ENCODE assay signal across 13 mouse cellular contexts in the genomic region with DNA sequence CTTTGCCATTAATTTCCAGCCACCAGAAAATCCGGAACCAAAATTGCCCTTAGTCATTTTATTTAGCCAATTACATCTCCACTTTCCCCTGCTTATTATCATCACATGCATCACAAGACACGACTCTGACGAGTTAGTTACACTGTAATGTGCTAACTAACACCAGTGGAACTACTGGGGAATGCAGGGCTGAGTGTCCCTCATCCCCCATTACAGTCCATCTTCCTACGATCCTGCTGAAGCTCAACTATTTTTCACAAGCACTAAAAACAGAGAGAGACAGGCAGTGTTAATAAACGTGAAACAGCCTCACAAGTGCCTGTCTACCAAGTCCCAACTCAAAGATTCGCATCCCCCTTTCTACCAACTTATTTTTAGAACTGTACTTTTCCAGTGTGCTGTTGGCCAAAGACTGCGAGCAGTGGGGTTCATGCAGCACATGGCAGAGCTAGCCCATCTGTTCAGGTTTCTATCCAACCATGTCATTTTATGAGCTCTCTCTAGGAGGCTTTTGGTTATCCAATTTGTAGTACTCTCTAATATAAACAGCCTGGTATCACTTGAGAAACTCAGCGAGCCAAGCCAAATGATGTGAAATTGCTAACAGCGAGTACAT.
A peak's percentile ranks its signal among the peaks of the same experiment; 100 is the strongest.
DNase-seq lines count a peak whose midpoint lies in the region; ATAC-seq lines count a peak whose summit lies in the region.
"Had no signal": no experiment of that assay in that cellular context is flagged by ENCODE, and none has a peak within 500 bp of the region (broad histone marks: within the 10 kb centered on the region; RNA-seq: fewer than 3 reads in every experiment).

No protein-coding gene starts in this region.

- DNase-seq in heart, adult 8-10 months (ENCODE audit: low spot score): no peak
- DNase-seq in MN1 (ENCODE audit: low spot score): peak; percentile 41
- peak; percentile 75 to 79 for DNase-seq in cerebellum, adult 18-20 months
- DNase-seq in layer of hippocampus, adult 18-20 months (ENCODE audit: low spot score in 2 of 2): peak; percentile 64 to 83
- no peak for DNase-seq in urinary bladder, adult 2 months (ENCODE audit: low spot score)
- no peak for DNase-seq in spleen, postnatal 36 days (ENCODE audit: low spot score in 2 of 2)
- DNase-seq in spleen, postnatal 10 days (ENCODE audit: low spot score in 2 of 2): no peak
- DNase-seq: adrenal gland, adult 8-10 months; gastrocnemius, postnatal 25 days; kidney, postnatal 14 days had no signal

- H3K4me3 ChIP-seq in heart, embryonic 12.5 days: no peak overlapping the region
- H3K4me3 ChIP-seq: limb, embryonic 15.5 days; midbrain, embryonic 10.5 days had no signal

- WGBS in heart, embryonic 12.5 days: 63% methylated on average over 9 of the region's 9 CpGs

- peaks cover 6% of the 10 kb centered on the region; the same call in 1 of the 2 replicates for H3K4me1 ChIP-seq in heart, embryonic 12.5 days (replicated peaks)
- H3K4me1 ChIP-seq: limb, embryonic 15.5 days; midbrain, embryonic 10.5 days had no signal

- no peaks in the 10 kb centered on the region for H3K9me3 ChIP-seq in heart, embryonic 12.5 days (replicated peaks)
- H3K9me3 ChIP-seq: limb, embryonic 15.5 days; midbrain, embryonic 10.5 days had no signal

- H3K36me3 ChIP-seq in heart, embryonic 12.5 days: no peaks in the 10 kb centered on the region
- H3K36me3 ChIP-seq: limb, embryonic 15.5 days; midbrain, embryonic 10.5 days had no signal

- H3K27ac ChIP-seq in heart, embryonic 12.5 days (ENCODE audit: poor library complexity, severe bottlenecking): no peak overlapping the region
- H3K27ac ChIP-seq: limb, embryonic 15.5 days; midbrain, embryonic 10.5 days had no signal

- H3K27me3 ChIP-seq in heart, embryonic 12.5 days (replicated peaks): no peaks in the 10 kb centered on the region
- H3K27me3 ChIP-seq: limb, embryonic 15.5 days had no signal

- no peak for ATAC-seq in heart, embryonic 12.5 days (ENCODE audit: insufficient number of reproducible peaks, low FRiP score)

- H3K4me2 ChIP-seq in heart, embryonic 12.5 days: peak overlapping the region; percentile 29
- H3K4me2 ChIP-seq: limb, embryonic 15.5 days had no signal

- no peak overlapping the region for H3K9ac ChIP-seq in heart, embryonic 12.5 days
- H3K9ac ChIP-seq: limb, embryonic 15.5 days had no signal

Comparison
In these comparisons a context has a peak if more than half of its experiments do, and no peak if none do; other contexts are left out.
1. DNase-seq: peak in MN1 (single experiment), cerebellum, adult 18-20 months (2 of 2) and layer of hippocampus, adult 18-20 months (2 of 2); none in heart, adult 8-10 months (single experiment), urinary bladder, adult 2 months (single experiment), spleen, postnatal 36 days (0 of 2) and spleen, postnatal 10 days (0 of 2).